Mouse (Mus musculus): ENCODE results near the gene Yap1.

DNA sequence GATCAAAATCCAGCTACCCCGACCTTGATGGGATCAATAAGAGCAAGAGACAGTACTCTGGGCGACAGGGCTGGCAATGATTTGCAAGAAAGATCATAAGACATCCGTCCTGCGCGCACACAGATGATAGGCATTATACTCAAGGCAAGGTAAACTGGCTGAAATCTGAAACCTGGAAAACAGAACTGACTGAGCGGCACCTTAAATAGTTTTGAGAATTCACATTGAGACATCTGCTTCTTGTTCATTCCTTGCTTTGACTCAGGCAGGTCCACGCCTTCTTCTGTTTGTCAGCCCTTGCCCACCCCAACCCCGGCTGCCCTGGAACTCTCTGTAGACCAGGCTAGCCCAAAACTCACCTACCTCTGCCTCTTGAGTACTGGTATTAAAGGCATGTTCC lies 61.7 kb downstream of the Yap1 start:
- TF ChIP-seq CTCF (IDR thresholded peaks at IDR 0.05; ENCODE audit: low read depth, low read length) (no peak), GATA1 (IDR thresholded peaks at IDR 0.05; ENCODE audit: borderline replicate concordance, low read length) (no peak), TAL1 (conservative IDR thresholded peaks at IDR 0.05; ENCODE audit: low read depth, low read length) (no peak), POLR2AphosphoS5 (IDR thresholded peaks at IDR 0.05; ENCODE audit: insufficient replicate concordance, low read depth, low read length) (no peak), GATA2 (IDR thresholded peaks at IDR 0.05; ENCODE audit: borderline replicate concordance, low read depth, low read length) (no peak)
